Mouse (Mus musculus) kidney, postnatal 0 days (tissue): ENCODE measurements at regions not wholly inside any gene's neighbourhood (a gene's known extent, or its start where the extent isn't known, plus 50 kb on each side); places are given as distances from the start of the nearest gene placed in this dataset.
A peak's percentile ranks its signal among the peaks of the same experiment; 100 is the strongest.
"Not testable (repeated sequence)": the region's sequence is repeated elsewhere in the genome, so short reads cannot be mapped to it uniquely, and the experiment has no call there.

Experiments
- ATAC-seq: fragments of 200-750 bp; cut with Nextera tagmentation; replicated peaks from 2 replicates; pipeline ENCODE4 v1.8.0; 2017; ENCODE audit warnings: low read depth, moderate number of reproducible peaks, moderate TSS enrichment, moderate library complexity; ENCODE audit not compliant: low FRiP score
- DNase-seq: peaks from one replicate; pipeline ENCODE4 v3.0.0-alpha.2; 2016; ENCODE audit warnings: low spot score
- H3K27ac ChIP-seq: fragments of 300-500 bp; sonication (generic); 2 replicates; pipeline ENCODE4 v1.5.1; 2014; ENCODE audit warnings: mild to moderate bottlenecking
- H3K27me3 ChIP-seq: fragments of 300-500 bp; sonication (generic); 2 replicates; pipeline ENCODE4 v1.6.1; 2014; ENCODE audit warnings: low read length, mixed read lengths; ENCODE audit not compliant: insufficient read depth
- H3K36me3 ChIP-seq: fragments of 300-500 bp; sonication (generic); 2 replicates; pipeline ENCODE4 v1.6.1; 2014; ENCODE audit warnings: low read length, mixed read lengths; ENCODE audit not compliant: insufficient read depth
- H3K4me1 ChIP-seq: fragments of 300-500 bp; sonication (generic); replicated peaks from 2 replicates; pipeline ENCODE4 v1.6.1; 2014; ENCODE audit warnings: antibody characterized with exemption, low read length, mixed read lengths; ENCODE audit not compliant: insufficient read depth
- H3K4me2 ChIP-seq: fragments of 300-500 bp; sonication (generic); 2 replicates; pipeline ENCODE4 v1.6.1; 2014; ENCODE audit warnings: mild to moderate bottlenecking, low read length, moderate library complexity, mixed read lengths
- H3K4me3 ChIP-seq: fragments of 300-500 bp; sonication (generic); replicated peaks from 2 replicates; pipeline ENCODE4 v1.5.1; 2014; ENCODE audit warnings: low read depth, low read length
- H3K9ac ChIP-seq: fragments of 300-500 bp; sonication (generic); 2 replicates; pipeline ENCODE4 v1.6.1; 2014; ENCODE audit warnings: low read depth, low read length
- H3K9me3 ChIP-seq: fragments of 300-500 bp; sonication (generic); replicated peaks from 2 replicates; pipeline ENCODE4 v1.6.1; 2016; ENCODE audit warnings: low read length, inconsistent platforms, mixed read lengths
- CTCF ChIP-seq: IDR thresholded peaks from 2 replicates; pipeline ENCODE4 v1.5.1; 2016; ENCODE audit warnings: antibody characterized with exemption, low read depth, mild to moderate bottlenecking, moderate library complexity
- WGBS: fragments of 180-500 bp; shearing (Covaris S2); extraction: QIAGEN DNeasy Blood & Tissue Kit; methylation state at CpG from one replicate; pipeline ENCODE4 v1.1.7; 2014; 5-methylcytosine and 5-hydroxymethylcytosine counted together

DNA sequence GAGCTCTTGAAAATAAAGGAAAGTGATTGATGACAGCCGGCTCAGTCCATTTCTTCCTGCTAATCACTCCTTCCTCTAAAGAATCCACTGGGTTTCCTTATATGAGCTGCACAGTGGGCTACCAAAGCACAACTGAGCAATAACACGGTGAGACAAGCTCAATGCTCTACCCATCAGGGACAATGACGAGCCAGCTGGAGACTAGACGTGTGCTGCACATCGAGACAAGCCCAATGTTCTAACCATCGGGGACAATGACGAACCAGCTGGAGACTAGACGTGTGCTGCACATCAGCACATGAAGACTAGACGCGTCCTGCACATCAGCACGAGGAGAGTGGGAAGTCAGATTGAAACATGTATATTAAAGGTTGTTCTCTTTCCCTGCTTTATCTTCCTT lies 155.2 kb downstream of the Mat2b start:
- no peaks in the 10 kb centered on the region for H3K4me1 ChIP-seq
- DNase-seq (peak; percentile 17), ATAC-seq (no peak)
- WGBS, result 48% methylated on average over 11 of the region's 11 CpGs
- H3K27ac ChIP-seq, result no peak overlapping the region
- H3K9me3 ChIP-seq, result no peaks in the 10 kb centered on the region
- no peak for TF ChIP-seq CTCF
- no peak overlapping the region for H3K9ac ChIP-seq
- H3K4me2 ChIP-seq, result no peak overlapping the region
- no peaks in the 10 kb centered on the region for H3K27me3 ChIP-seq
- no peak overlapping the region for H3K4me3 ChIP-seq
- no peaks in the 10 kb centered on the region for H3K36me3 ChIP-seq

GRCm38 (mm10) chr11:40536236-40536765 lies 158.7 kb downstream of the Mat2b start:
- TF ChIP-seq CTCF, result peak; percentile 24; the same call in 1 of the 2 replicates
- WGBS, result 82% methylated on average over 14 of the region's 14 CpGs
- no peaks in the 10 kb centered on the region for H3K36me3 ChIP-seq
- no peak overlapping the region for H3K4me3 ChIP-seq
- H3K4me1 ChIP-seq, result no peaks in the 10 kb centered on the region
- H3K4me2 ChIP-seq, result no peak overlapping the region
- no peak overlapping the region for H3K9ac ChIP-seq
- no peak overlapping the region for H3K27ac ChIP-seq
- DNase-seq, result no peak
- no peaks in the 10 kb centered on the region for H3K27me3 ChIP-seq
- no peak for ATAC-seq
- H3K9me3 ChIP-seq, result no peaks in the 10 kb centered on the region

DNA sequence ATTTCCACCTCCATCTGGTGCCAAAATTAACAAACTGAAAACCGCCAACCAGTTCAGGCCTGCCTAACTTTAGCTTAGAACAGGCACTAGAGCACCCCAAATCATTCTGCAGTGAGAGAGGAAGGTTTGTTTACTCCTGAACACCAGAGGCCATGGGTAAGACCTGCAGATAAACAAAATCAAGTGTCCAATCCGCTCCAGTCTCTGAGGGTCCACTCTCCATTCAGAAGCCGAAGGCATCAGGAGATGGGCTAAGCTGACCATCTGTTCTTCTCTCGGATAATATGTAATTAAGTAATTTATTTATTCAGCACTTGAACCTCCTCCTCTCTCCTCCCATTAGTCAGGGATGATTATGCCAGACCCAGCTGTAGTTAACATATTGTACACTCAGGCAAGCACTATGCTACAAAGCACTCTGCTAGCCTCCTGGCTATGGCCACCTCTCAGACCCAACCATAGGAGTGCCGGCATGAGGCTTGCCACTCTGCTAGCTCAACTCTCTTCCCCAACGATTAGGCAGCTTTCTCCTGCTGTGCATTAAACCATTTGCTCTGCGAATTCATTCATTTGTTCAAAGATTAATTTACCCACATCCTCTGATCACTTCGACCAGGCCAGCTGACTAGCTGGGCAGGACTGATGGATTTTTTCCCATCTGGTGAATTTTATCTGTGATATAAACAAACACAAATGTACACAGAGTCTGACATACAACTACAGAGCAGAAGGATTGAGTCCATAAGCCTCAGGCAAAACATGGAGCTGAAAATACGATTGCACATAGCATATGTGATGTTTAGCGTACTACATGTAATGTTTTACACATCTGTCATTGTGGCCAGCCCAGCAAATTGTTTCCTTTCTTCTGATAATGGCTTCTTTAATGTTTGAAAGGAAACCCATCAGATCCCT lies 184.4 kb downstream of the Mat2b start:
- Histone ChIP-seq H3K4me3 (no peak overlapping the region), H3K4me1 (no peaks in the 10 kb centered on the region), H3K27me3 (no peaks in the 10 kb centered on the region), H3K9me3 (no peaks in the 10 kb centered on the region), H3K4me2 (no peak overlapping the region), H3K36me3 (no peaks in the 10 kb centered on the region), H3K27ac (no peak overlapping the region), H3K9ac (no peak overlapping the region)
- 79% methylated on average over 10 of the region's 10 CpGs for WGBS
- no peak for TF ChIP-seq CTCF
- DNase-seq (no peak), ATAC-seq (no peak)

DNA sequence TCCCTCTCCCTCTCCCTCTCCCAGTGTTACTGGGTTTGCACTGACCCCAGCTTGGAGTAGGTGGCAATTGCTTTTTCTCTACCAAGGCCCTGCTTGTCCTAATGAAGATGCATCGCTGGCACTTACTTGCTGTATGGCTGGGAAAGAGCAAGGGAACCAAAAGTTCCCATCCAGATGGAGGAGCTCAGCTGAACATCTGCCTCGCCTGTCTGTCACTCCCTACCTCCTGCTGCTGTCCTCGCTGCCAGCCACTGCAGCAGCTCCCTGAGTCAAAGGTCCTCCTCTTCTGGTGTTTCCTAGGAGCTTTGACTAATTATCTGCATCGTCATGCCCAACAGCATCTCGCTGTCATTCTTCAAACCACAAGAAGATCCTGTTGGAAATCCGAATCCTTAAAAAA lies 203.4 kb downstream of the Mat2b start:
- no peak for DNase-seq
- WGBS, result 20% methylated on average over 6 of the region's 6 CpGs

DNA sequence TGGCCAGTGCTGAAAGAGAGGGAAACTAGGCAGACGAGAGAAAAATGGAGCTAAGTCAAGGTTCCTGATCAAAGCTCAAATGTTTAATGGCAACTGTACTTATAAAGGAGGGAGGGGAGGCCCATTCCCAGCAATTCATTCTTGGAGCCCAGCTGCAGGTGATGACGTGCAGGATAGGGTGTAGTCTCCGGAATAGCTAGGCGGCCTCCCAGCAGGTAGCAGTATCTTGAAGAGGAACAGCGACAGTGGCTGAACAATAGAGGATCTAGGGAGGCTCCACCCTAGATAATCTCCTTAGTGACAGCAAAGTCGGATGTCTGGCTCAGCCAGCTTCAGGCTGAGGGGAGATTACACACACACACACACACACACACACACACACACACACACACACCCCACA lies 216.8 kb downstream of the Mat2b start:
- WGBS, result 25% methylated on average over 6 of the region's 6 CpGs
- DNase-seq, H3K36me3 ChIP-seq, H3K27ac ChIP-seq, H3K27me3 ChIP-seq, H3K9me3 ChIP-seq, ATAC-seq, H3K4me1 ChIP-seq, H3K4me2 ChIP-seq, H3K4me3 ChIP-seq, H3K9ac ChIP-seq: not testable (repeated sequence)

More for the DNA sequence above, 203.4 kb downstream of the Mat2b start:
- H3K27ac ChIP-seq, result no peak overlapping the region
- H3K36me3 ChIP-seq, result no peaks in the 10 kb centered on the region
- H3K9me3 ChIP-seq, result no peaks in the 10 kb centered on the region
- H3K4me1 ChIP-seq, result no peaks in the 10 kb centered on the region
- no peak for ATAC-seq
- no peak overlapping the region for H3K4me3 ChIP-seq
- no peak for TF ChIP-seq CTCF
- H3K9ac ChIP-seq, result no peak overlapping the region
- no peak overlapping the region for H3K4me2 ChIP-seq
- no peaks in the 10 kb centered on the region for H3K27me3 ChIP-seq

DNA sequence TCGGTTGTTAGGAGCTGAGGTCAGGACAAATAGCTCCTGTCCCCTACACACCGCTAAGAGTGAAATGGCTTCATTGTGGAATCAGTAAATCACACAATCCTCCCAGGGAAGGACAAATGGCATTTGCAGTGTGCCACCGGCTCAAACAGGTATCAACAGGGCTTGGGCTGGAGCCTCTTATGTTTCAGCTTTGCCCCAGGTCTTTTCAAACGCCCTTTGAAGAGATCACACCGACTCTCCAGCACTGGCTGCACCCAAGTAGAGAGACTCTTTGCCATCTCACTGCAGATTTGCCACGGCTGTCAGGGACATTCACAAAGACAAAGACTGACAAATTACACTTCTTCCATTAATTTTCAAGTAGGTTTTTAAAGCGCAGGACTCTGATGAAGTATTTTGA lies 217.7 kb downstream of the Mat2b start:
- Histone ChIP-seq H3K4me2 (no peak overlapping the region), H3K4me3 (no peak overlapping the region), H3K9me3 (no peaks in the 10 kb centered on the region), H3K27ac (no peak overlapping the region), H3K4me1 (no peaks in the 10 kb centered on the region), H3K36me3 (no peaks in the 10 kb centered on the region), H3K9ac (no peak overlapping the region), H3K27me3 (no peaks in the 10 kb centered on the region)
- ATAC-seq (no peak), DNase-seq (no peak)
- TF ChIP-seq CTCF, result no peak
- 36% methylated on average over 7 of the region's 7 CpGs for whole genome bisulfite sequencing
